Mouse (Mus musculus): Measurements from ENCODE around the gene Snx9.

DNA sequence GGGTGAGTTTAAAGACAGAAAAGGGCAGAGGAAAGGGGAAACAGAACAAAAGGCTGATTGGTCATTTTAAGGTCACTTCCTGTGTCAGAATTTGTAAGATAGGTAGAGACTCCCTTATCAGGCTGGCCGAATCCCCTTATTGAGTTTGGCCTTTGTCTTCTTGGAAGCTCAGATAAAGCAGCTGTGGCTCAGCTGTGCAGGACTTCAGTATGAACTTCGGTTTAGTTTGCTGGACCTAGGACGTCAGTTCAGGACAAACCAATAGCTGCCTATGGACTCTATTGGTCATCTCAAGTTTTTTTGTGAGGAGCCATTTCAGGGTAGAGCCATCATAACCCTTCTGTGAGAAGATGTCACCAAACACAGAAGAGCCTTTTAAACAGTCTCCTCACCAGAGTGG, 12.2 kb upstream of the Snx9 start:
- TF ChIP-seq NANOG (IDR thresholded peaks at IDR 0.05; ENCODE audit: borderline replicate concordance, low read length) (no peak), CTCF (conservative IDR thresholded peaks at IDR 0.05; ENCODE audit: low read length) (no peak), POU5F1 (IDR thresholded peaks at IDR 0.05; ENCODE audit: borderline replicate concordance, low read length) (no peak)

Measured in E14TG2a.4 (cell line).